Mouse (Mus musculus): ENCODE data around the gene Aim2. TPM values are rescaled to one million over a fixed set of nuclear protein-coding genes. Genes with fewer than 3 reads are reported as not detected.
"Not testable (repeated sequence)": the region's sequence is repeated elsewhere in the genome, so short reads cannot be mapped to it uniquely, and the experiment has no call there.

Gene Aim2
- polyA plus RNA-seq, 1 experiment from 2014 or later = 6.4 TPM

DNA sequence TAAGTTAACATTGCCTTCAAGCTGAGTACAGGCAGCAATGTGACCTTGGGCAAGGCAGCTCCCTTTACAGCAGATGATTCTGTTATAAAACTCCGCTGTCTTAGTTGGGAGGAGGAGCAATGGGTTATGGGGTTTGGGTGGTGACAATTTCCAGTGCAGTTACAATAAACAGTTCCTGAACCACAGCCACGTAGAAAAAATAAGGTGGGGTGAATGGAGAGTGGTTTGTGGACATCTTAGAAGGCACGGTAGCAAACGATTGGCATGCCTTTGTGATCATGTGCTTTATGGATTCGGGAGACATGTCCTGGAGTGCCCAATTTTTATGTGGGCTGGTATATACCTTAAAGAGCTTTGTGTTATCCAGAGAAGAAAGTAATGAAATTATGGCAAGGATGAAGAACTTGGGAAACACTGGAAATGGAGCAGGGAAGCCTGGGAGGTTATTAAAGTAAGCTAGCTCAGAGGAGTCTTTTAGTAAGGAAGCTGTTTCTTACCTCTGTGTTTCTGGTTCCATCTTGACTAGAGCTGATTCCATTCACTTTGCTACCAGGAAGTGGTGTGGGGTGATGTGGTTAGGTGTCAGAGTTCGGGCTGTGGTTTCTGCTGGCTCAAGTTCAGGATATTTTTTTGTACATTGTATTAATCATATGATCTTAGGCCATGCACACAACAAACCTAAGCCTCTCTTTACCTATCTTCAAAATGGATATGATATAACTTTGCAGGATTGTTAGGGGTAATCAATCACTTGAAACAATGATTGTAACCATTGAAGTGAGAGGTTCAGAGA, 86.7 kb downstream of the Aim2 start:
- H3K4me3 ChIP-seq = no peak overlapping the region
- H3K9ac ChIP-seq (replicated peaks) = no peak overlapping the region
- no peaks in the 10 kb centered on the region for H3K9me3 ChIP-seq
- H3K36me3 ChIP-seq = no peaks in the 10 kb centered on the region
- no peaks in the 10 kb centered on the region for H3K27me3 ChIP-seq
- no peak overlapping the region for H3K4me2 ChIP-seq (replicated peaks)
- H3K4me1 ChIP-seq = no peaks in the 10 kb centered on the region
- 83% methylated on average over 6 of the region's 6 CpGs for WGBS
- ATAC-seq (ENCODE audit: low FRiP score, low read depth) = no peak
- no peak overlapping the region for H3K27ac ChIP-seq (replicated peaks)

DNA sequence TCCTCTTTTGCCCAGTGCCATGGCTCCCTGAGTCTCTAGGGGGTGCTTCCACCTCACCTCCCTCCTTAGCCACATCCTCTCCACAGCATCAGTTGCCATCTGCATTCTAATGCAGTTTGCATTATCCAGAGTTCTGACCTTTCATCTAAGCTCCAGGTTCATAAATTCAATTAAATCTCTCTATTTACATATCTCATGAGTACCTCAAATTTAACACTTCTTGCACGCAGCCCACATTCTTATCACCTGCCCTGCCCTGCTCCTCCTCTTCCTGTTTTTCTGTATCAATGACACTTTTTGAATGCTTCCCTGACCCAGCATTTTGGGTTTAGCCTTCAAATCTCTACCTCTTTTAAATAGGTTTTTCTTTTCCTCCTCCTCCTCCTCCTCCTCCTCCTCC, 90.0 kb downstream of the Aim2 start:
- no peak overlapping the region for H3K4me2 ChIP-seq (replicated peaks)
- H3K4me3 ChIP-seq = no peak overlapping the region
- H3K36me3 ChIP-seq = no peaks in the 10 kb centered on the region
- no peaks in the 10 kb centered on the region for H3K4me1 ChIP-seq
- WGBS = 77% methylated on average over 1 of the region's 1 CpGs
- H3K9ac ChIP-seq (replicated peaks) = no peak overlapping the region
- H3K27me3 ChIP-seq = no peaks in the 10 kb centered on the region
- no peak overlapping the region for H3K27ac ChIP-seq (replicated peaks)
- no peaks in the 10 kb centered on the region for H3K9me3 ChIP-seq
- ATAC-seq (ENCODE audit: low FRiP score, low read depth) = no peak

- no peaks in the 10 kb centered on the region for H3K27me3 ChIP-seq
- H3K27ac ChIP-seq (replicated peaks) = no peak overlapping the region
- H3K36me3 ChIP-seq = no peaks in the 10 kb centered on the region
- no peak for ATAC-seq (ENCODE audit: low FRiP score, low read depth)
- H3K4me2 ChIP-seq (replicated peaks) = no peak overlapping the region
- WGBS = 79% methylated on average over 4 of the region's 4 CpGs
- H3K9ac ChIP-seq (replicated peaks) = no peak overlapping the region
- H3K9me3 ChIP-seq = no peaks in the 10 kb centered on the region
- H3K4me1 ChIP-seq = no peaks in the 10 kb centered on the region
- H3K4me3 ChIP-seq = no peak overlapping the region
Observed at GRCm38 (mm10) chr1:173441210-173441609, 90.5 kb downstream of the Aim2 start.

DNA sequence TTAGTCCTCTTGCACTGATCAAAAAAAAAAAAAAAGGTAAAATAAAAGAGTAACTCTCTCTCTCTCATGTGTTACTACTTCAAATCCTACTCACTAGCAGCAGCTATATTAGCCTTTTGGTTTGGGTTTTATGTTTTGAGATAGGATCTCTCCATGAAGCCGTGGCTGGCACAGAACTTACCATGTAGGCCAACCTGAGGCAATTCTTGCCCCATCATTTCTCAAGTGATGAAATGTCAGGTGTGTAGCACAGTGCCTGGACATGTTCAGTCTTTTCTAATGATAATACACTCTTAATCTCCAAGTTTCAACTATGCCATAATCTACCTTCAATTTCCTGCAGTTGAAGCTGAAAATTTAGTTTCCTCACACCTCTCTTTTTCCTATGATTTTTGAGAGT, 92.4 kb downstream of the Aim2 start:
- Histone ChIP-seq H3K4me3 (no peak overlapping the region), H3K27ac (replicated peaks) (no peak overlapping the region), H3K9me3 (no peaks in the 10 kb centered on the region), H3K36me3 (no peaks in the 10 kb centered on the region), H3K9ac (replicated peaks) (no peak overlapping the region), H3K27me3 (no peaks in the 10 kb centered on the region), H3K4me2 (replicated peaks) (no peak overlapping the region), H3K4me1 (no peaks in the 10 kb centered on the region)
- no peak for ATAC-seq (ENCODE audit: low FRiP score, low read depth)
- WGBS = 81% methylated on average over 1 of the region's 1 CpGs

DNA sequence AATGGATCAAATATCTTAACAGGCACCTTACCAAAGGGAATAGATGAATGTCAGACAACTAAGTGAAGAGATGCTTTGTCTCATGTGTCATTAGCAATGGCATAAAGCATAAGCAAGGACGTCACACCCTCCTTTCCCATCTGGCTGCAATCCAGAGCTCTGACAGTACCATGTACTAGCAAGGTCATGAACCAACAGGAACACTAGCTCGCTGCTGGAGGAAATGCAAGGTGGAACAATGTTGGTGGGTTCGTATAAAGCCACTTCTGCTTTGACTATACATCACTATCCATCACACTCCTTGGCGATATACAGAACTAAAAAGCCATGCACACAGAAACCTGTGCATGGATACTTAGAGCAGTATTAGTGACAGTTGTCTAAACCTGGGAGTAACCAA, 96.4 kb downstream of the Aim2 start:
- H3K9me3 ChIP-seq = no peaks in the 10 kb centered on the region
- no peak overlapping the region for H3K4me3 ChIP-seq
- 84% methylated on average over 4 of the region's 4 CpGs for WGBS
- H3K27ac ChIP-seq (replicated peaks) = no peak overlapping the region
- H3K27me3 ChIP-seq = no peaks in the 10 kb centered on the region
- ATAC-seq (ENCODE audit: low FRiP score, low read depth) = no peak
- H3K9ac ChIP-seq (replicated peaks) = no peak overlapping the region
- H3K4me1 ChIP-seq = no peaks in the 10 kb centered on the region
- H3K4me2 ChIP-seq (replicated peaks) = no peak overlapping the region
- H3K36me3 ChIP-seq = no peaks in the 10 kb centered on the region

DNA sequence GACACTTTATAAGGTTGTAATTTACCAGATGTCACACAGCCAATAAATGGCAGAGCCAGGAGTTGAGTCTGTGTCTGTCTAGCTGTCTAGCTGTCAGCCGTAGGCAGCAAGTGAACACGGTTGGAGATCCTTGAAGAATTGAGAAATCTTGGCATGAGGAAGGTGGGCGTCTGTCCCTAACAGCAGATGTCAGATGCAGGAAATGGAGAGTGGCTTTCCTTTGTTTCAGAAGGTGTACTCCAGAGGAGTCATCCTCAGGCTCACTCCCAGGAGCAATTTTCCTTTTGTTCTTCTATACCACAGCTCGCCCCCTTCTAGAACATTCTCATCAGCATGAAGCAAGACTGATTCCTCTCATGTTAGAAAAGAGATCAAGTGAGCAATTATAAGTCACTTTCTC, 99.9 kb downstream of the Aim2 start:
- no peak overlapping the region for H3K4me2 ChIP-seq (replicated peaks)
- no peak overlapping the region for H3K9ac ChIP-seq (replicated peaks)
- no peaks in the 10 kb centered on the region for H3K4me1 ChIP-seq
- H3K4me3 ChIP-seq = no peak overlapping the region
- no peak for ATAC-seq (ENCODE audit: low FRiP score, low read depth)
- WGBS = 94% methylated on average over 4 of the region's 4 CpGs
- no peaks in the 10 kb centered on the region for H3K9me3 ChIP-seq
- H3K27ac ChIP-seq (replicated peaks) = no peak overlapping the region
- H3K27me3 ChIP-seq = no peaks in the 10 kb centered on the region
- H3K36me3 ChIP-seq = 0 out of 2 replicates have a peak, but pooled peaks cover 3% of the 10 kb centered on the region

- no peak overlapping the region for H3K4me2 ChIP-seq (replicated peaks)
- ATAC-seq (ENCODE audit: low FRiP score, low read depth) = no peak
- WGBS = 94% methylated on average over 5 of the region's 5 CpGs
- no peaks in the 10 kb centered on the region for H3K27me3 ChIP-seq
- no peak overlapping the region for H3K27ac ChIP-seq (replicated peaks)
- H3K4me3 ChIP-seq = no peak overlapping the region
- H3K4me1 ChIP-seq = no peaks in the 10 kb centered on the region
- H3K9ac ChIP-seq (replicated peaks) = no peak overlapping the region
- H3K9me3 ChIP-seq = no peaks in the 10 kb centered on the region
- 0 out of 2 replicates have a peak, but pooled peaks cover 3% of the 10 kb centered on the region for H3K36me3 ChIP-seq
Observed at GRCm38 (mm10) chr1:173451665-173452064, 101.0 kb downstream of the Aim2 start.

DNA sequence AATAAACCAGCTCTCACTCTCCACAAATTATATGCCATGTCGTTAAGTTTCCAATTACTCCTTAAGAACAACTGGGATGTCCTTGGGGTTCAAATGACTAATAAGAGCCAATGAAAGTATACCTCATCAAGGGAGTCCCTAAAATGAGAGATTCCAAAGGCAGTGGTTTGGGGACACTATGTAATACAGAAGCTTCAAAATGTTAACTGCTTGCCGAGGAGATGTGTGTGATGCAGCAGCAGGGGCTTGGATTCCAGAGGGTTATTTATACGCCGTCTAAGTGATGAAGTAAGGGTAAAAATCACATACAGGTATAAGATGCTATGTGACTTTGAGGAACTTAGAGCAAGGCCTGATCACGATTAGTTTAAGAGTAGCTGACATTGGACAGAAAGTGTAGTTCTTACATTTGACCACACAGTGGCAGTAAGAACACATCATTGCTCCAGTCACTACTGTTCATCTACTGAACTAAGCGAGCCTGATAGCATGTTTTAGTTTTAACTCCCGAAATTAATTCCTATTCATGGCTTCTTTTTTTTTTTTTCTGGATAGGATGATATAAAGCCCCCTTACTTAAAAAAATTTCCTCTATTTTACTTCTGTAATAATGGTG, 105.6 kb downstream of the Aim2 start:
- ATAC-seq (ENCODE audit: low FRiP score, low read depth) = peak; percentile 74
- Histone ChIP-seq H3K4me3 (no peak overlapping the region), H3K4me2 (replicated peaks) (no peak overlapping the region), H3K27me3 (no peaks in the 10 kb centered on the region), H3K36me3 (0 out of 2 replicates have a peak, but pooled peaks cover 3% of the 10 kb centered on the region), H3K4me1 (no peaks in the 10 kb centered on the region), H3K9ac (replicated peaks) (no peak overlapping the region), H3K27ac (replicated peaks) (no peak overlapping the region), H3K9me3 (no peaks in the 10 kb centered on the region)
- 58% methylated on average over 7 of the region's 7 CpGs for WGBS

DNA sequence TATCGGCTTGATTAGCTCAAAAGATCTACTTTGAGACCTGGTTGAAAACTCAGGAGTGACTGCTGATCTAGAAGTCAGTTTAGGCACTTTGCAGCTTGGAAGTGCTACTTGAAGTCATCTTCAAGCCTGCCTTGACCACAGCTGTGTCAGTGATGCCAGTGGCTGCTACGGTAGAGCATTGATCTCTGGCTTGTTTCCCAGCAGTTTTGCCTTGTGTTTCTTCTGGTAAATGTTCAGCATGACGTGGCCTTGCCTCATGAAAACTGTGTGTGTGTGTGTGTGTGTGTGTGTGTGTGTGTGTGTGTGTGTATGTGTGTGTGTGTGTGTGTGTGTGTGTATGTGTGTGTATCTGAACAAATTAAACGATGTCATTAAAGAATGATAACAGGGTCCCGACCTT, 106.1 kb downstream of the Aim2 start:
- no peaks in the 10 kb centered on the region for H3K27me3 ChIP-seq
- no peaks in the 10 kb centered on the region for H3K9me3 ChIP-seq
- no peak overlapping the region for H3K27ac ChIP-seq (replicated peaks)
- H3K4me3 ChIP-seq = no peak overlapping the region
- no peak for ATAC-seq (ENCODE audit: low FRiP score, low read depth)
- H3K4me2 ChIP-seq (replicated peaks) = no peak overlapping the region
- H3K4me1 ChIP-seq = no peaks in the 10 kb centered on the region
- 0 out of 2 replicates have a peak, but pooled peaks cover 3% of the 10 kb centered on the region for H3K36me3 ChIP-seq
- 93% methylated on average over 5 of the region's 5 CpGs for WGBS
- H3K9ac ChIP-seq (replicated peaks) = no peak overlapping the region

GRCm38 (mm10) chr1:173480399-173481181, 129.9 kb downstream of the Aim2 start:
- H3K27me3 ChIP-seq; H3K4me1 ChIP-seq; H3K9ac ChIP-seq (replicated peaks); H3K9me3 ChIP-seq; H3K36me3 ChIP-seq; ATAC-seq (ENCODE audit: low FRiP score, low read depth); H3K27ac ChIP-seq (replicated peaks); H3K4me3 ChIP-seq; H3K4me2 ChIP-seq (replicated peaks): not testable (repeated sequence)
- 90% methylated on average over 5 of the region's 5 CpGs for WGBS

DNA sequence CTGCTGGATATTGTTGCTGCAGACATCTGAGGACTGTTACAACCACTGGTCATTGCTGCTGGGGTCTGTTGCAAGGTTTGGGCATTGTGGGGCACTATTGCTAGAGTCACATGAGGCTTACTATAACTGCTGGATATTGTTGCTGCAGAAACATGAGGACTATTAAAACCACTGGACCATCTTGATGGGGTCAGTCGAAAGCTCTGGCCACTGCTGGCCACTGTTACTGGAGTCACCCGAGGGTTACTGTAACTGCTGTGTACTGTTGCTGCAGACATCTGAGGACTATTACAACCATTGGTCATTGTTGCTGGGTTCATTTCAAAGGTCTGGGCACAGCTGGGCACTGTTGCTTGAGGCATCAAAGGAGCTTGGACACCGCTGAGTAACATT, 130.5 kb downstream of the Aim2 start:
- H3K36me3 ChIP-seq; ATAC-seq (ENCODE audit: low FRiP score, low read depth); H3K4me1 ChIP-seq; H3K9ac ChIP-seq (replicated peaks); H3K4me2 ChIP-seq (replicated peaks); H3K27me3 ChIP-seq; H3K27ac ChIP-seq (replicated peaks); H3K4me3 ChIP-seq; H3K9me3 ChIP-seq: not testable (repeated sequence)
- WGBS = 86% methylated on average over 3 of the region's 3 CpGs

DNA sequence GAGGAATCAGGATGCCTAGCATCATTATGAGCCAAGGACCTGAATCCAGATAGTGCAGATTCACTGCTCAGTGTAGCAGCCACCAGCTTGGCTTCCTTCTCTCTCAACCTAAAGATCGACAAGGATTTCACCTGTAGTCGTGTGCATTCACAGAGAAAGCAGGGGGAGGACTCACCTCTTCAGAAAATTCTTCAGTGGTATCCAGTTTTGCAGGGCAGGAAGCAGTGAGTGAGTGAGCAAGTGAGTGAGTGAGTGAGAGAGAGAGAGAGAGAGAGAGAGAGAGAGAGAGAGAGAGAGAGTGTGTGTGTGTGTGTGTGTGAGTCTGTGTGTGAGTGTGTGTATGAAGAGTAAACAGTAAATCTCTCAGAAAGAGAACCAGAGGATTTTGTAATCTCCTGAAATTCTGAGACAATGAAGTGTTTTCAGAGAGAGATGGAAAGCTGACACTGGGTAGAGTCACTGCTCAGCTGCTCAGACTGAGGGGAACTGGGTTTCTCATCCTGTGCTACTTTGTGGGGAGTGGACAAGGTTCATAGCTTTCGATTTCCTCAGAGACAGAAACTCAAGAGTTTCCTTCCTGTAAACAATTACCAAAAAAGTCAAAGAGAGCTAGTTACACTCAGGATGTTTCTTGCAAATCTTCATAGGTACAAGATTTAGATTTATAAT, 140.3 kb downstream of the Aim2 start, which contains the start of gene Ifi206:
Ifi206 (minus strand) TSS at position 230 of the 669 bp plus-strand sequence.
- H3K4me1 ChIP-seq; ATAC-seq (ENCODE audit: low FRiP score, low read depth); H3K4me3 ChIP-seq; H3K9me3 ChIP-seq; H3K27me3 ChIP-seq; H3K4me2 ChIP-seq (replicated peaks); H3K27ac ChIP-seq (replicated peaks); H3K9ac ChIP-seq (replicated peaks); H3K36me3 ChIP-seq: not testable (repeated sequence)
- 88% methylated on average over 3 of the region's 3 CpGs for WGBS

Measured in midbrain, embryonic 12.5 days (tissue).